Comparison of ENCODE assay signal across 19 mouse cellular contexts in genomic region chr11:97953179-97953938, GRCm38 (mm10).
"Had no signal": no experiment of that assay in that cellular context is flagged by ENCODE, and none has a peak within 500 bp of the region (broad histone marks: within the 10 kb centered on the region; RNA-seq: fewer than 3 reads in every experiment).

No protein-coding gene starts in this region.

- H3K4me3 ChIP-seq: layer of hippocampus, adult 2 months; left cerebral cortex, adult 2 months; liver, embryonic 13.5 days; midbrain, embryonic 12.5 days; myocyte; neural tube, embryonic 13.5 days had no signal

- ATAC-seq: intestine, embryonic 16.5 days; midbrain, embryonic 16.5 days had no signal

- DNase-seq: kidney, adult 18-20 months; kidney, postnatal 14 days; layer of hippocampus, postnatal 36 days; liver, embryonic 13.5 days; lung, adult 2 months; lung, postnatal 14 days; lung, postnatal 4 days; retina, postnatal 1 day; right cerebral cortex, postnatal 25 days; thymus, adult 2 months; thymus, postnatal 14 days had no signal

- H3K27ac ChIP-seq: layer of hippocampus, adult 2 months; left cerebral cortex, adult 2 months; liver, embryonic 13.5 days; midbrain, embryonic 12.5 days; neural tube, embryonic 13.5 days; stomach, postnatal 0 days had no signal

- H3K27me3 ChIP-seq: liver, embryonic 13.5 days; midbrain, embryonic 12.5 days; neural tube, embryonic 13.5 days had no signal

- H3K4me2 ChIP-seq: liver, embryonic 13.5 days; midbrain, embryonic 12.5 days; neural tube, embryonic 13.5 days had no signal

- H3K9me3 ChIP-seq: liver, embryonic 13.5 days; midbrain, embryonic 12.5 days; neural tube, embryonic 13.5 days had no signal

- H3K9ac ChIP-seq: liver, embryonic 13.5 days; midbrain, embryonic 12.5 days; neural tube, embryonic 13.5 days had no signal

- H3K36me3 ChIP-seq: liver, embryonic 13.5 days; midbrain, embryonic 12.5 days; neural tube, embryonic 13.5 days had no signal
